Mouse (Mus musculus) thymus, postnatal 25 days (tissue): ENCODE results near the gene Klf6.

Source experiments
- DNase-seq: peaks from one replicate; pipeline ENCODE4 v3.0.0; 2022

Gene Klf6

GRCm38 (mm10) chr13:5913201-5913600, 51.9 kb downstream of the Klf6 start:
- no peak for DNase-seq

- DNase-seq: no peak
These were observed 56.1 kb downstream of the Klf6 start for GRCm38 (mm10) chr13:5917360-5917759.

- no peak for DNase-seq
These were observed 58.7 kb downstream of the Klf6 start for GRCm38 (mm10) chr13:5919966-5920365.
